Mouse (Mus musculus) erythroid progenitor cell, adult 5-6 weeks (primary cell): ENCODE data around the gene Gramd4. TPM values are rescaled to one million over a fixed set of nuclear protein-coding genes. Genes with fewer than 3 reads are reported as not detected.
A peak's percentile ranks its signal among the peaks of the same experiment; 100 is the strongest.

ENCODE experiments used
- ATAC-seq: replicated peaks from 2 replicates; pipeline ENCODE4 v1.8.0; 2016; ENCODE audit warnings: moderate number of reproducible peaks, mild to moderate bottlenecking, moderate TSS enrichment, inconsistent platforms; ENCODE audit not compliant: poor library complexity, low FRiP score, severe bottlenecking
- total RNA-seq, 2 experiments: library from RNA; stranded (forward) in 1 of 2; stranded (reverse) in 1 of 2; fragments of 150-400 nt in 1 of 2; fragments of 186-747, 209-891 nt in 1 of 2; gene quantifications; 2 replicates each; pipeline versions ENCODE4 v1.2.3 to v1.2.4; 2015 to 2017; ENCODE audit warnings: low replicate concordance in 2 of 2

The Gramd4 gene
- total RNA-seq, 2 experiments from 2014 or later, result 16.8 to 18.9 TPM

GRCm38 (mm10) chr15:86067581-86067910 lies 10.1 kb downstream of the Gramd4 start:
- ATAC-seq, result no peak

- no peak for ATAC-seq
These were observed 10.5 kb downstream of the Gramd4 start for GRCm38 (mm10) chr15:86067941-86068495.

- no peak for ATAC-seq
These were observed 11.7 kb downstream of the Gramd4 start for GRCm38 (mm10) chr15:86069011-86069791.

GRCm38 (mm10) chr15:86070368-86070767 lies 12.9 kb downstream of the Gramd4 start:
- no peak for ATAC-seq

GRCm38 (mm10) chr15:86071166-86071565 lies 13.7 kb downstream of the Gramd4 start:
- no peak for ATAC-seq

- no peak for ATAC-seq
These were observed 16.9 kb downstream of the Gramd4 start for GRCm38 (mm10) chr15:86074171-86074937.

- no peak for ATAC-seq
These were observed 18.0 kb downstream of the Gramd4 start for GRCm38 (mm10) chr15:86075305-86076047.

- no peak for ATAC-seq
These were observed 18.5 kb downstream of the Gramd4 start for GRCm38 (mm10) chr15:86076048-86076315.

- ATAC-seq, result no peak
These were observed 18.9 kb downstream of the Gramd4 start for GRCm38 (mm10) chr15:86076378-86076777.

- no peak for ATAC-seq
These were observed 20.4 kb downstream of the Gramd4 start for GRCm38 (mm10) chr15:86077934-86078333.

GRCm38 (mm10) chr15:86078481-86079216 lies 21.2 kb downstream of the Gramd4 start:
- no peak for ATAC-seq

- ATAC-seq, result no peak
These were observed 22.0 kb downstream of the Gramd4 start for GRCm38 (mm10) chr15:86079467-86079866.

GRCm38 (mm10) chr15:86079876-86080275 lies 22.4 kb downstream of the Gramd4 start:
- ATAC-seq, result no peak

- no peak for ATAC-seq
These were observed 22.9 kb downstream of the Gramd4 start for GRCm38 (mm10) chr15:86080408-86080807.

GRCm38 (mm10) chr15:86081654-86082053 lies 24.2 kb downstream of the Gramd4 start:
- no peak for ATAC-seq

- no peak for ATAC-seq
These were observed 25.1 kb downstream of the Gramd4 start for GRCm38 (mm10) chr15:86082551-86082961.

GRCm38 (mm10) chr15:86083261-86083741 lies 25.8 kb downstream of the Gramd4 start:
- no peak for ATAC-seq

GRCm38 (mm10) chr15:86085301-86086225 lies 28.1 kb downstream of the Gramd4 start:
- 0 out of 2 replicates have a peak, but pooled peaks have one; percentile 38 for ATAC-seq

GRCm38 (mm10) chr15:86086291-86086706 lies 28.8 kb downstream of the Gramd4 start:
- ATAC-seq, result no peak
